Comparison of ENCODE assay signal across 8 mouse cellular contexts in genomic region chr10:84441846-84442245, GRCm38 (mm10). TPM values are rescaled to one million over a fixed set of nuclear protein-coding genes. Genes with fewer than 3 reads are reported as not detected.
DNase-seq lines count a peak whose midpoint lies in the region; ATAC-seq lines count a peak whose summit lies in the region.

No protein-coding gene starts in this region.

- H3K4me3 ChIP-seq in heart, embryonic 14.5 days (ENCODE audit: control insufficient read depth in 1 of 2, insufficient read depth in 1 of 2, low read depth in 1 of 2, low read length in 2 of 2): peak overlapping the region; percentile 79 to 83
- H3K4me3 ChIP-seq in brown adipose tissue, adult 24 weeks (ENCODE audit: insufficient read depth, low read depth, low read length): peak overlapping the region; percentile 87
- H3K4me3 ChIP-seq in hindbrain, embryonic 15.5 days: peak overlapping the region; percentile 87
- H3K4me3 ChIP-seq in midbrain, embryonic 15.5 days: peak overlapping the region; percentile 87

- H3K36me3 ChIP-seq in heart, embryonic 14.5 days (ENCODE audit: control insufficient read depth, insufficient read depth, low read length): 0 out of 2 replicates have a peak, but pooled peaks cover 1% of the 10 kb centered on the region
- H3K36me3 ChIP-seq in hindbrain, embryonic 15.5 days: no peaks in the 10 kb centered on the region
- no peaks in the 10 kb centered on the region for H3K36me3 ChIP-seq in midbrain, embryonic 15.5 days (replicated peaks)

- peak overlapping the region; percentile 82 for H3K4me2 ChIP-seq in heart, embryonic 14.5 days (ENCODE audit: low read length)
- peak overlapping the region; percentile 95 for H3K4me2 ChIP-seq in hindbrain, embryonic 15.5 days
- H3K4me2 ChIP-seq in midbrain, embryonic 15.5 days: peak overlapping the region; percentile 81

- H3K9me3 ChIP-seq in heart, embryonic 14.5 days (ENCODE audit: control insufficient read depth, low read length): no peaks in the 10 kb centered on the region
- H3K9me3 ChIP-seq in hindbrain, embryonic 15.5 days: no peaks in the 10 kb centered on the region
- H3K9me3 ChIP-seq in midbrain, embryonic 15.5 days: no peaks in the 10 kb centered on the region

- H3K9ac ChIP-seq in heart, embryonic 14.5 days (ENCODE audit: low read length): peak overlapping the region; percentile 94
- peak overlapping the region; percentile 99 for H3K9ac ChIP-seq in hindbrain, embryonic 15.5 days
- H3K9ac ChIP-seq in midbrain, embryonic 15.5 days: peak overlapping the region; percentile 85

- H3K27me3 ChIP-seq in heart, embryonic 14.5 days (ENCODE audit: control insufficient read depth, insufficient read depth, low read length): no peaks in the 10 kb centered on the region
- no peaks in the 10 kb centered on the region for H3K27me3 ChIP-seq in hindbrain, embryonic 15.5 days
- no peaks in the 10 kb centered on the region for H3K27me3 ChIP-seq in midbrain, embryonic 15.5 days (replicated peaks)

- H3K27ac ChIP-seq in heart, embryonic 14.5 days (replicated peaks in 1 of 2; ENCODE audit: control insufficient read depth in 1 of 2, insufficient read depth in 1 of 2, low read depth in 2 of 2, low read length in 2 of 2): peak overlapping the region; percentile 94 to 95; a peak in 3 of 4 replicates
- H3K27ac ChIP-seq in brown adipose tissue, adult 24 weeks (replicated peaks; ENCODE audit: low read depth, low read length): 0 out of 2 replicates have a peak overlapping the region, but pooled peaks have one; percentile 90
- H3K27ac ChIP-seq in hindbrain, embryonic 15.5 days (replicated peaks): peak overlapping the region; percentile 96
- peak overlapping the region; percentile 90 for H3K27ac ChIP-seq in midbrain, embryonic 15.5 days

- DNase-seq in heart, postnatal 10 days: no peak
- DNase-seq in urinary bladder, postnatal 4 days (ENCODE audit: low spot score in 2 of 2): no peak
- DNase-seq in adrenal gland, adult 18-20 months (ENCODE audit: low spot score in 2 of 2): no peak

- H3K4me1 ChIP-seq in heart, embryonic 14.5 days (ENCODE audit: control insufficient read depth in 2 of 2, insufficient read depth in 2 of 2, low read length in 2 of 2): peaks cover 22 to 34% of the 10 kb centered on the region in 2 experiments
- H3K4me1 ChIP-seq in brown adipose tissue, adult 24 weeks (ENCODE audit: control insufficient read depth, insufficient read depth, insufficient read length, low read length): peaks cover 3% of the 10 kb centered on the region
- H3K4me1 ChIP-seq in hindbrain, embryonic 15.5 days (replicated peaks): peaks cover 44% of the 10 kb centered on the region
- H3K4me1 ChIP-seq in midbrain, embryonic 15.5 days: peaks cover 45% of the 10 kb centered on the region

- no peak for ATAC-seq in heart, embryonic 14.5 days (ENCODE audit: insufficient number of reproducible peaks, insufficient read depth, low FRiP score, low read depth)
- no peak for ATAC-seq in hindbrain, embryonic 15.5 days (ENCODE audit: low FRiP score, low read depth)
- no peak for ATAC-seq in midbrain, embryonic 15.5 days (replicated peaks)
- ATAC-seq in frontal cortex, adult (ENCODE audit: low TSS enrichment): no peak

- WGBS in heart, embryonic 14.5 days: 11% methylated on average over 11 of the region's 11 CpGs
- 11% methylated on average over 11 of the region's 11 CpGs for WGBS in hindbrain, embryonic 15.5 days
- 11% methylated on average over 11 of the region's 11 CpGs for WGBS in midbrain, embryonic 15.5 days

- intact Hi-C loops in heart, postnatal 10 days (cut with DNase I): no loop called here

RNA-seq across cellular contexts. Expression of gene Nuak1, which starts 1.4 kb away (rescaled TPM):
- polyA plus RNA-seq in heart, embryonic 14.5 days (2014; fragmentation: Nextera tagmentation; extraction: Ambion mirVana): 2.6 and 3.4 TPM in 2 replicates
- total RNA-seq in heart, postnatal 10 days (2021): 10 to 100 TPM; 25.3 to 33.0 TPM
- polyA plus RNA-seq in brown adipose tissue, adult 24 weeks (2012; ENCODE audit: insufficient read depth, insufficient read length, missing spikeins): 2.7 and 4.0 TPM in 2 replicates
- polyA plus RNA-seq in hindbrain, embryonic 15.5 days (2015; fragmentation: Nextera tagmentation; extraction: Ambion mirVana): 4.5 and 5.2 TPM in 2 replicates
- 5.0 and 6.4 TPM in 2 replicates for polyA plus RNA-seq in midbrain, embryonic 15.5 days (2015; fragmentation: Nextera tagmentation; extraction: Ambion mirVana)
- 1 to 10 TPM; 5.4 to 6.8 TPM for total RNA-seq in adrenal gland, adult 18-20 months (2021)
